Mouse (Mus musculus) kidney, adult 18-20 months (tissue): ENCODE results near the gene Xkr7.
A peak's percentile ranks its signal among the peaks of the same experiment; 100 is the strongest.

Experiments
- DNase-seq: peaks from one replicate; pipeline ENCODE4 v3.0.0; 2021

Gene Xkr7

DNA sequence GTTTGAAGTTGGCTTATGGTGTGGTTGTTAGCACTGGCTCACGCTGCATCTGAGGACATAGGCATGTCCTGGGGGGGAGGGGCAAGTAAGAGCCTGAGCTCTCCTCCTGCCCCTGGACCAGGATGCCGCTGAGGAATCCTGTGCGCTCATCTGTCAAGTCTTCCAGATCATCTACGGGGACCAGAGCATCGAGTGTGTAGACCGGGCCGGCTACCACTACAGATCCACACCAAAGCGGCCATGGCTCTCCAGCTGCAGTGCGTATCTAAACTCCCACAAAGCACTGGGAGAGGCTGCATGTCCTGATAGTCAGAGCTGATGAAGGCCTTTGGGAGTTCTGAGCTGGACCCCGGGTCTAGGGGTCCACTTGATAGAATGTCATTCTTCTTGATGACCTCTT lies 43.0 kb downstream of the Xkr7 start:
- DNase-seq: no peak

GRCm38 (mm10) chr2:153075961-153076360 lies 44.3 kb downstream of the Xkr7 start:
- DNase-seq: no peak

GRCm38 (mm10) chr2:153080841-153081523 lies 49.3 kb downstream of the Xkr7 start:
- peak; percentile 85 for DNase-seq

DNA sequence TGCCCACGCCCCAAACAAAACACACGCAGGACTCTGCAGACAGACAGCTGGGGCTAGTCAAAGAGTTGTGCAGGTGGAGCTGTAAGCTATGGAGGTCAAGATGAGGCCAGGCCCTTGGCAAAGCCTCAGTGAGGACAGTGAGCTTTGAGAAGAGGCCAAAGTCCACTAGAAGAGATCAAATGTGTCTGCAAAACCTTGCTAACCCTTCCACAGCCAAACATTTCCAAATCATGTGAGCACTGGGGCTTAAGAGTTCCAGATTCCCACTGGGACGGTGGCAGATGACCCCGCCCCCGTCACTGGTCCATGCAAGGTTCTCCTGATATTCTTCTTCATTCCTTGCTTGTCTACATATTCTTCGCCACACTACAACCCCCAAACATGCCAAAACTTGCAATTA lies 50.2 kb downstream of the Xkr7 start:
- peak; percentile 45 for DNase-seq

- DNase-seq: no peak
Observed at GRCm38 (mm10) chr2:153083275-153083674, 51.6 kb downstream of the Xkr7 start.

DNA sequence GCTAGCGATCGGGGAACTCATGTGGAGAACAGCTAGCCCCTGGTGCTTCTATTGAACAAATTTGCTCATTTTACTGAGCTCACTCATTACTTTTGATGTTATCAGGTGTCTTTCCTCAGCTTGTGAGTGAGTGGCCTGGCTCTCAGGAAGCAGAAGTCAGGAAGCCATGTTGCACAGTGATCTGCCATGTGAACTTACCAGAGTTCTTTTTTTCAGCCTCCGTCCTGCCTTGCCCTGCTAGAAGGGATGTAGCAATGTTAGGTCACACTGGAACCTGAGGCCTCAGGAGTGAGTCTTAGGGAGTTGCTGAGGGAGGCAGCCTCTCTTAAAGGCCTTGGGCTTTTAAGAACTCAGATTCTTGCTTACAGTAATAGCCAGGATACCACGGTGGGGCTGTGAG lies 52.2 kb downstream of the Xkr7 start:
- DNase-seq: no peak

GRCm38 (mm10) chr2:153084261-153084976 lies 52.8 kb downstream of the Xkr7 start:
- DNase-seq: peak; percentile 11

DNA sequence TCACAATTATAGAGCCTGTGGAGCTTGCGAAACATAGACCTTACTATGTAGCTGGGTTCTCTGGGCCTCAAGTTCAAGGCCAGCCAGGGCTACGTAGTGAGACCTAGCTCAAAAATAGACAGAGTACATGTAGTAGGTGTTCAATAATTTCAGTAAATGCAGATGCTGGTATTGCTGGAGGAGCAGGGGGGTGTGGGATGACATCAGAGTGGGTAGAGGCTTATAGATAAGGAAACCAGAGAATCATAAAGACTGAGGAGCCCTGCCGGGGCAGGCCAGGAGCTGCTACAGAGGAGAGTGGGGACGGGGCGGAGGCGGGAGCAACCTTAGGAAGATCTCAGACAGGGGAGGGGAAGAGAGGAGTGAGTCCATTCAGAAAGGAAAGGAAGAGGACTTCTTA lies 53.9 kb downstream of the Xkr7 start:
- no peak for DNase-seq

- DNase-seq: no peak
Observed at GRCm38 (mm10) chr2:153086166-153086565, 54.5 kb downstream of the Xkr7 start.

DNA sequence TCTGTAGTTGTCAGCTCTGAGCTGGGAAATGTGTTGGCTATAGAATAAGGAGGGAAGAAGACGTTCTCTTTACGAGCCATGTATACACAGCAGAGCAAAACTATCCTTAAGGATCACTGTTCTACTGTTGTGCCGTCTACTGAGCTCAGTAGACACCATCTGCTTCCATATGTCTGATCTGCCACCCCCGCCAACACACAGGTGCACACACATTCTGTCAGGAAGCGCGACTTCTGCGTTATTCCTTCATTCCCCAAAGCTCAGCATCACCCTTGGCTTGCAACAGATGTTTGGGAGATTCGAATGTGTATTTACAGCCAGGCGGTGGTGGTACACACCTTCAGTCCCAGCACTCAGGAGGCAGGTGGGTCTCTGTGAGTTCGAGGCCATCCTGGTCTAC lies 55.4 kb downstream of the Xkr7 start:
- no peak for DNase-seq

- DNase-seq: no peak
Observed at GRCm38 (mm10) chr2:153089316-153089715, 57.7 kb downstream of the Xkr7 start.

GRCm38 (mm10) chr2:153090551-153091165 lies 59.0 kb downstream of the Xkr7 start:
- no peak for DNase-seq
